Mouse (Mus musculus): ENCODE data around the gene Olfr1153. TPM values are rescaled to one million over a fixed set of nuclear protein-coding genes. Genes with fewer than 3 reads are reported as not detected.

Olfr1153 gene
- not detected in 2 replicates for total RNA-seq (2014; rRNA removed)
- polyA plus RNA-seq (2015; fragmentation: Nextera tagmentation; extraction: Ambion mirVana) = not detected in 2 replicates

- 74% methylated on average over 1 of the region's 1 CpGs for WGBS
Observed at GRCm38 (mm10) chr2:87894662-87895061, at the start of gene Olfr1153. TSS of gene Olfr1153 (plus strand) at chr2:87894962.

GRCm38 (mm10) chr2:87855562-87855961 is 39.2 kb upstream of the Olfr1153 start, which contains the start of gene Olfr1151:
TSS of gene Olfr1151 (plus strand) at chr2:87855862.
- WGBS = 90% methylated on average over 1 of the region's 1 CpGs
- no peak within 1 kb of the TSS for H3K4me2 ChIP-seq (ENCODE audit: low read depth)
- H3K27me3 ChIP-seq (ENCODE audit: insufficient read depth, low read length) = no peaks in the 10 kb centered on the region
- no peak within 1 kb of the TSS for H3K27ac ChIP-seq (ENCODE audit: low read depth, low read length)
- no peak for DNase-seq
- H3K36me3 ChIP-seq (ENCODE audit: insufficient read depth) = no peaks in the 10 kb centered on the region
- TF ChIP-seq CTCF (IDR thresholded peaks at IDR 0.05; ENCODE audit: low read depth) = no peak
- no peaks in the 10 kb centered on the region for H3K4me1 ChIP-seq (ENCODE audit: insufficient read depth)
- no peak within 1 kb of the TSS for H3K4me3 ChIP-seq (ENCODE audit: low read depth, low read length)
- no peak for ATAC-seq
- H3K9ac ChIP-seq = no peak within 1 kb of the TSS
- H3K9me3 ChIP-seq (ENCODE audit: low read length) = no peaks in the 10 kb centered on the region

More at GRCm38 (mm10) chr2:87894662-87895061, at the start of gene Olfr1153:
- Histone ChIP-seq H3K9ac (no peak within 1 kb of the TSS), H3K9me3 (ENCODE audit: low read length) (no peaks in the 10 kb centered on the region), H3K4me3 (ENCODE audit: low read depth, low read length) (no peak within 1 kb of the TSS), H3K27me3 (ENCODE audit: insufficient read depth, low read length) (no peaks in the 10 kb centered on the region), H3K4me2 (ENCODE audit: low read depth) (no peak within 1 kb of the TSS), H3K27ac (ENCODE audit: low read depth, low read length) (no peak within 1 kb of the TSS), H3K36me3 (ENCODE audit: insufficient read depth) (no peaks in the 10 kb centered on the region), H3K4me1 (ENCODE audit: insufficient read depth) (no peaks in the 10 kb centered on the region)
- ATAC-seq (no peak), DNase-seq (no peak)
- no peak for TF ChIP-seq CTCF (IDR thresholded peaks at IDR 0.05; ENCODE audit: low read depth)

GRCm38 (mm10) chr2:87866192-87866591 is 28.6 kb upstream of the Olfr1153 start, which contains the start of gene Olfr1152:
TSS of gene Olfr1152 (plus strand) at chr2:87866492.
- no peaks in the 10 kb centered on the region for H3K27me3 ChIP-seq (ENCODE audit: insufficient read depth, low read length)
- no peaks in the 10 kb centered on the region for H3K9me3 ChIP-seq (ENCODE audit: low read length)
- H3K9ac ChIP-seq = no peak within 1 kb of the TSS
- no peak for TF ChIP-seq CTCF (IDR thresholded peaks at IDR 0.05; ENCODE audit: low read depth)
- H3K4me2 ChIP-seq (ENCODE audit: low read depth) = no peak within 1 kb of the TSS
- no peak within 1 kb of the TSS for H3K27ac ChIP-seq (ENCODE audit: low read depth, low read length)
- DNase-seq = no peak
- H3K4me3 ChIP-seq (ENCODE audit: low read depth, low read length) = no peak within 1 kb of the TSS
- no peaks in the 10 kb centered on the region for H3K4me1 ChIP-seq (ENCODE audit: insufficient read depth)
- ATAC-seq = no peak
- no peaks in the 10 kb centered on the region for H3K36me3 ChIP-seq (ENCODE audit: insufficient read depth)

- ATAC-seq = no peak
- H3K9me3 ChIP-seq (ENCODE audit: low read length) = no peaks in the 10 kb centered on the region
Observed at GRCm38 (mm10) chr2:87905066-87905465, 10.3 kb downstream of the Olfr1153 start, which contains the start of gene Olfr1154. TSS of gene Olfr1154 (minus strand) at chr2:87905166.

GRCm38 (mm10) chr2:87945037-87945436 is 50.3 kb downstream of the Olfr1153 start, which contains the start of gene Olfr1155:
TSS of gene Olfr1155 (minus strand) at chr2:87945137.
- Histone ChIP-seq H3K4me2 (ENCODE audit: low read depth) (no peak within 1 kb of the TSS), H3K27me3 (ENCODE audit: insufficient read depth, low read length) (no peaks in the 10 kb centered on the region), H3K4me1 (ENCODE audit: insufficient read depth) (no peaks in the 10 kb centered on the region), H3K9ac (no peak within 1 kb of the TSS), H3K9me3 (ENCODE audit: low read length) (no peaks in the 10 kb centered on the region), H3K27ac (ENCODE audit: low read depth, low read length) (no peak within 1 kb of the TSS), H3K4me3 (ENCODE audit: low read depth, low read length) (no peak within 1 kb of the TSS), H3K36me3 (ENCODE audit: insufficient read depth) (no peaks in the 10 kb centered on the region)
- DNase-seq (no peak), ATAC-seq (no peak)
- no peak for TF ChIP-seq CTCF (IDR thresholded peaks at IDR 0.05; ENCODE audit: low read depth)
- 98% methylated on average over 1 of the region's 1 CpGs for WGBS

More at GRCm38 (mm10) chr2:87905066-87905465, 10.3 kb downstream of the Olfr1153 start, which contains the start of gene Olfr1154:
- Histone ChIP-seq H3K4me1 (ENCODE audit: insufficient read depth) (no peaks in the 10 kb centered on the region), H3K4me2 (ENCODE audit: low read depth) (no peak within 1 kb of the TSS), H3K36me3 (ENCODE audit: insufficient read depth) (no peaks in the 10 kb centered on the region), H3K27me3 (ENCODE audit: insufficient read depth, low read length) (no peaks in the 10 kb centered on the region), H3K9ac (no peak within 1 kb of the TSS), H3K27ac (ENCODE audit: low read depth, low read length) (no peak within 1 kb of the TSS), H3K4me3 (ENCODE audit: low read depth, low read length) (no peak within 1 kb of the TSS)
- no peak for DNase-seq
- WGBS = 85% methylated on average over 1 of the region's 1 CpGs
- TF ChIP-seq CTCF (IDR thresholded peaks at IDR 0.05; ENCODE audit: low read depth) = no peak

Other genes starting within 250 kb of the Olfr1153 start
- gene Olfr1133, start 247.6 kb upstream of the Olfr1153 start, total RNA-seq (2014; rRNA removed) = not detected in 2 replicates
- not detected in 2 replicates for gene Olfr1133, start 247.6 kb upstream of the Olfr1153 start, polyA plus RNA-seq (2015; fragmentation: Nextera tagmentation; extraction: Ambion mirVana)
- gene Olfr1134, start 236.5 kb upstream of the Olfr1153 start, total RNA-seq (2014; rRNA removed) = not detected in 2 replicates
- gene Olfr1134, start 236.5 kb upstream of the Olfr1153 start, polyA plus RNA-seq (2015; fragmentation: Nextera tagmentation; extraction: Ambion mirVana) = not detected in 2 replicates
- gene Olfr1135, start 221.3 kb upstream of the Olfr1153 start, total RNA-seq (2014; rRNA removed) = not detected in 2 replicates
- gene Olfr1135, start 221.3 kb upstream of the Olfr1153 start, polyA plus RNA-seq (2015; fragmentation: Nextera tagmentation; extraction: Ambion mirVana) = not detected in 2 replicates
- not detected in 2 replicates for gene Olfr1136, start 201.0 kb upstream of the Olfr1153 start, total RNA-seq (2014; rRNA removed)
- gene Olfr1136, start 201.0 kb upstream of the Olfr1153 start, polyA plus RNA-seq (2015; fragmentation: Nextera tagmentation; extraction: Ambion mirVana) = not detected in 2 replicates
- not detected in 2 replicates for gene Olfr1137, start 181.8 kb upstream of the Olfr1153 start, total RNA-seq (2014; rRNA removed)
- gene Olfr1137, start 181.8 kb upstream of the Olfr1153 start, polyA plus RNA-seq (2015; fragmentation: Nextera tagmentation; extraction: Ambion mirVana) = not detected in 2 replicates
- not detected in 2 replicates for gene Olfr1138, start 155.0 kb upstream of the Olfr1153 start, total RNA-seq (2014; rRNA removed)
- gene Olfr1138, start 155.0 kb upstream of the Olfr1153 start, polyA plus RNA-seq (2015; fragmentation: Nextera tagmentation; extraction: Ambion mirVana) = not detected in 2 replicates
- gene Olfr1140, start 151.2 kb upstream of the Olfr1153 start, total RNA-seq (2014; rRNA removed) = not detected in 2 replicates
- gene Olfr1140, start 151.2 kb upstream of the Olfr1153 start, polyA plus RNA-seq (2015; fragmentation: Nextera tagmentation; extraction: Ambion mirVana) = not detected in 2 replicates
- gene Olfr1141, start 141.0 kb upstream of the Olfr1153 start, total RNA-seq (2014; rRNA removed) = not detected in 2 replicates
- gene Olfr1141, start 141.0 kb upstream of the Olfr1153 start, polyA plus RNA-seq (2015; fragmentation: Nextera tagmentation; extraction: Ambion mirVana) = not detected in 2 replicates
- gene Olfr152, start 115.5 kb upstream of the Olfr1153 start, total RNA-seq (2014; rRNA removed) = not detected in 2 replicates
- gene Olfr152, start 115.5 kb upstream of the Olfr1153 start, polyA plus RNA-seq (2015; fragmentation: Nextera tagmentation; extraction: Ambion mirVana) = not detected in 2 replicates
- not detected in 2 replicates for gene Olfr1143, start 94.4 kb upstream of the Olfr1153 start, total RNA-seq (2014; rRNA removed)
- not detected in 2 replicates for gene Olfr1143, start 94.4 kb upstream of the Olfr1153 start, polyA plus RNA-seq (2015; fragmentation: Nextera tagmentation; extraction: Ambion mirVana)
- not detected in 2 replicates for gene Olfr1145, start 85.1 kb upstream of the Olfr1153 start, total RNA-seq (2014; rRNA removed)
- not detected in 2 replicates for gene Olfr1145, start 85.1 kb upstream of the Olfr1153 start, polyA plus RNA-seq (2015; fragmentation: Nextera tagmentation; extraction: Ambion mirVana)
- gene Olfr1148, start 64.4 kb upstream of the Olfr1153 start, total RNA-seq (2014; rRNA removed) = not detected in 2 replicates
- not detected in 2 replicates for gene Olfr1148, start 64.4 kb upstream of the Olfr1153 start, polyA plus RNA-seq (2015; fragmentation: Nextera tagmentation; extraction: Ambion mirVana)
- not detected in 2 replicates for gene Olfr1150-ps1, start 51.0 kb upstream of the Olfr1153 start, total RNA-seq (2014; rRNA removed)
- not detected in 2 replicates for gene Olfr1150-ps1, start 51.0 kb upstream of the Olfr1153 start, polyA plus RNA-seq (2015; fragmentation: Nextera tagmentation; extraction: Ambion mirVana)
- not detected in 2 replicates for gene Olfr1151, start 39.1 kb upstream of the Olfr1153 start, total RNA-seq (2014; rRNA removed)
- gene Olfr1151, start 39.1 kb upstream of the Olfr1153 start, polyA plus RNA-seq (2015; fragmentation: Nextera tagmentation; extraction: Ambion mirVana) = not detected in 2 replicates
- gene Olfr1152, start 28.5 kb upstream of the Olfr1153 start, total RNA-seq (2014; rRNA removed) = not detected in 2 replicates
- gene Olfr1152, start 28.5 kb upstream of the Olfr1153 start, polyA plus RNA-seq (2015; fragmentation: Nextera tagmentation; extraction: Ambion mirVana) = not detected in 2 replicates
- gene Olfr1154, start 10.2 kb downstream of the Olfr1153 start, total RNA-seq (2014; rRNA removed) = not detected in 2 replicates
- not detected in 2 replicates for gene Olfr1154, start 10.2 kb downstream of the Olfr1153 start, polyA plus RNA-seq (2015; fragmentation: Nextera tagmentation; extraction: Ambion mirVana)
- gene Olfr1155, start 50.2 kb downstream of the Olfr1153 start, total RNA-seq (2014; rRNA removed) = not detected in 2 replicates
- not detected in 2 replicates for gene Olfr1155, start 50.2 kb downstream of the Olfr1153 start, polyA plus RNA-seq (2015; fragmentation: Nextera tagmentation; extraction: Ambion mirVana)
- gene Olfr1156, start 58.1 kb downstream of the Olfr1153 start, total RNA-seq (2014; rRNA removed) = not detected in 2 replicates
- gene Olfr1156, start 58.1 kb downstream of the Olfr1153 start, polyA plus RNA-seq (2015; fragmentation: Nextera tagmentation; extraction: Ambion mirVana) = not detected in 2 replicates
- gene Olfr1157, start 73.3 kb downstream of the Olfr1153 start, total RNA-seq (2014; rRNA removed) = not detected in 2 replicates
- gene Olfr1157, start 73.3 kb downstream of the Olfr1153 start, polyA plus RNA-seq (2015; fragmentation: Nextera tagmentation; extraction: Ambion mirVana) = not detected in 2 replicates
- gene Olfr74, start 79.7 kb downstream of the Olfr1153 start, total RNA-seq (2014; rRNA removed) = not detected in 2 replicates
- gene Olfr74, start 79.7 kb downstream of the Olfr1153 start, polyA plus RNA-seq (2015; fragmentation: Nextera tagmentation; extraction: Ambion mirVana) = not detected in 2 replicates
- not detected in 2 replicates for gene Olfr1158, start 95.2 kb downstream of the Olfr1153 start, total RNA-seq (2014; rRNA removed)
- not detected in 2 replicates for gene Olfr1158, start 95.2 kb downstream of the Olfr1153 start, polyA plus RNA-seq (2015; fragmentation: Nextera tagmentation; extraction: Ambion mirVana)
- gene Olfr1160, start 113.3 kb downstream of the Olfr1153 start, total RNA-seq (2014; rRNA removed) = not detected in 2 replicates
- not detected in 2 replicates for gene Olfr1160, start 113.3 kb downstream of the Olfr1153 start, polyA plus RNA-seq (2015; fragmentation: Nextera tagmentation; extraction: Ambion mirVana)
- gene Olfr1161, start 127.8 kb downstream of the Olfr1153 start, total RNA-seq (2014; rRNA removed) = not detected in 2 replicates
- not detected in 2 replicates for gene Olfr1161, start 127.8 kb downstream of the Olfr1153 start, polyA plus RNA-seq (2015; fragmentation: Nextera tagmentation; extraction: Ambion mirVana)
- gene Olfr73, start 142.7 kb downstream of the Olfr1153 start, total RNA-seq (2014; rRNA removed) = 0.15 TPM in 1 of 2 replicates, not detected in the other
- not detected in 2 replicates for gene Olfr73, start 142.7 kb downstream of the Olfr1153 start, polyA plus RNA-seq (2015; fragmentation: Nextera tagmentation; extraction: Ambion mirVana)
- not detected in 2 replicates for gene Olfr1162, start 156.2 kb downstream of the Olfr1153 start, total RNA-seq (2014; rRNA removed)
- gene Olfr1162, start 156.2 kb downstream of the Olfr1153 start, polyA plus RNA-seq (2015; fragmentation: Nextera tagmentation; extraction: Ambion mirVana) = not detected in 2 replicates
- not detected in 2 replicates for gene Olfr1163, start 176.9 kb downstream of the Olfr1153 start, total RNA-seq (2014; rRNA removed)
- not detected in 2 replicates for gene Olfr1163, start 176.9 kb downstream of the Olfr1153 start, polyA plus RNA-seq (2015; fragmentation: Nextera tagmentation; extraction: Ambion mirVana)
- gene Olfr1164, start 199.0 kb downstream of the Olfr1153 start, total RNA-seq (2014; rRNA removed) = not detected in 2 replicates
- not detected in 2 replicates for gene Olfr1164, start 199.0 kb downstream of the Olfr1153 start, polyA plus RNA-seq (2015; fragmentation: Nextera tagmentation; extraction: Ambion mirVana)
- gene Olfr1166, start 233.3 kb downstream of the Olfr1153 start, total RNA-seq (2014; rRNA removed) = not detected in 2 replicates
- not detected in 2 replicates for gene Olfr1166, start 233.3 kb downstream of the Olfr1153 start, polyA plus RNA-seq (2015; fragmentation: Nextera tagmentation; extraction: Ambion mirVana)